Mouse (Mus musculus): ENCODE measurements around the gene Svop. TPM values are rescaled to one million over a fixed set of nuclear protein-coding genes. Genes with fewer than 3 reads are reported as not detected.

Gene Svop
- polyA plus RNA-seq, 1 experiment from 2014 or later = 17.6 TPM

DNA sequence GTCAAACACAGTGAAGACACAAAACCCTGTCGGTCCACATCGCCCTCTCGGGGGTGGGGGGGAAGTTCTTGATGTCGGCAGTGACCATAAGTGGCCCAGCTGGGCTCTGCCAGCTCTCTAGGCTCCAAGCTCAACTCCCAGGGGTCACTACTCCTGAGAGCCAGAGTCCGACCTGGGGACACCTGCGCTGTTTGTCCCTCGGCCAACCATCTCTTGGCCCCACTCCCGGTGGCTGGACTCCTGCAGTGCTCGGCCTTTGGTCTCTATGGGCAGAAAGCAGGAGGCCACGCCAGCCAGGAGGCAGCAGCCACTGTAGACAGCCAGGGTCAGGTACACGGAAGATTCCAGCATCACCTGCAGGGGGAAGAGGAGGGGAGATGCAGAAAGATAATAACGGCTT is 63.3 kb downstream of the Svop start:
- no peaks in the 10 kb centered on the region for H3K27me3 ChIP-seq (ENCODE audit: control insufficient read depth, insufficient read depth, low read length)
- H3K4me2 ChIP-seq (ENCODE audit: low read depth, low read length, severe bottlenecking) = no peak overlapping the region
- H3K9ac ChIP-seq (ENCODE audit: low read length) = no peak overlapping the region
- no peaks in the 10 kb centered on the region for H3K36me3 ChIP-seq (ENCODE audit: control insufficient read depth, insufficient read depth, low read length)
- H3K9me3 ChIP-seq (ENCODE audit: control insufficient read depth, low read length) = no peaks in the 10 kb centered on the region
- H3K4me3 ChIP-seq (ENCODE audit: low read depth, low read length) = no peak overlapping the region
- DNase-seq (ENCODE audit: low spot score) (no peak), ATAC-seq (replicated peaks; ENCODE audit: low FRiP score) (no peak)
- 82% methylated on average over 12 of the region's 12 CpGs for WGBS
- H3K4me1 ChIP-seq (replicated peaks; ENCODE audit: control insufficient read depth, insufficient read depth, low read length) = no peaks in the 10 kb centered on the region
- H3K27ac ChIP-seq (ENCODE audit: low read depth, low read length) = no peak overlapping the region

DNA sequence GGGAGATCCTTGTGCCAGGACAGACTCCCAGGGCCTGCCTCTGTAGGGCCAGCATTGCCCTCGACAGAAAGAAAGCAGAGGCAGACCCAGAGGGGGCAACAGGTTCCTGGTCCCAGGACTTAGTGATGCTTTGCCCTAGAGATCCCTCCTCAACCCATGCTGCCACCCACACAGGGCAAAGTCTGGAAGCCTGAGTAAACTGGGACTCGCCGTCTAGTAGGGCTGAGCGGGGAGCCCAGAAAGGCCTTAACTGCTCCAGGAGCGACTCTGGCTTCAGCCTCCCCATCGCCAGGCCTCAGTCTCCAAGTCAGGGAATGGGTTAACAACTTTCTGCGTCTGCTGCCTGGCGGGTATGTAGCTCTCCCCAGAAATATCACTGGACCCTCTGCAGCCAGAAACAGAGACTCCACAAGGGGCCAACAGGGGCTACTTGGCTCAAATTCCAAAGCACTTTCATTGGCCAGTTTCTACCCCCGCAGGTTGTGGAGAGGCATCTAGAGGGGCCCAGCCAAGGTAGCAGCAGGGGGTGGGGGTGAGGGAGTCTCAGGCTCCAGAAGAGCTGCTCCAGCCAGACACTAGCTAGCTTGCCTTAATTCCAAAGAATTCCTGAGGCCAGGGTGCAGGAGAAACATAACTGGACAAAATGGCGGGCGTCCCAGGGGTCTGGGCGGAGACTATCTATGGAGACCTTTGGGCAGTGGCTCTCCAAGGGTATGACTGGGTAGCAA is 64.0 kb downstream of the Svop start:
- Histone ChIP-seq H3K9me3 (ENCODE audit: control insufficient read depth, low read length) (no peaks in the 10 kb centered on the region), H3K27ac (ENCODE audit: low read depth, low read length) (no peak overlapping the region), H3K27me3 (ENCODE audit: control insufficient read depth, insufficient read depth, low read length) (no peaks in the 10 kb centered on the region), H3K36me3 (ENCODE audit: control insufficient read depth, insufficient read depth, low read length) (no peaks in the 10 kb centered on the region), H3K4me2 (ENCODE audit: low read depth, low read length, severe bottlenecking) (no peak overlapping the region), H3K4me3 (ENCODE audit: low read depth, low read length) (no peak overlapping the region), H3K9ac (ENCODE audit: low read length) (no peak overlapping the region), H3K4me1 (replicated peaks; ENCODE audit: control insufficient read depth, insufficient read depth, low read length) (no peaks in the 10 kb centered on the region)
- DNase-seq (ENCODE audit: low spot score) (no peak), ATAC-seq (replicated peaks; ENCODE audit: low FRiP score) (no peak)
- 87% methylated on average over 12 of the region's 12 CpGs for WGBS

DNA sequence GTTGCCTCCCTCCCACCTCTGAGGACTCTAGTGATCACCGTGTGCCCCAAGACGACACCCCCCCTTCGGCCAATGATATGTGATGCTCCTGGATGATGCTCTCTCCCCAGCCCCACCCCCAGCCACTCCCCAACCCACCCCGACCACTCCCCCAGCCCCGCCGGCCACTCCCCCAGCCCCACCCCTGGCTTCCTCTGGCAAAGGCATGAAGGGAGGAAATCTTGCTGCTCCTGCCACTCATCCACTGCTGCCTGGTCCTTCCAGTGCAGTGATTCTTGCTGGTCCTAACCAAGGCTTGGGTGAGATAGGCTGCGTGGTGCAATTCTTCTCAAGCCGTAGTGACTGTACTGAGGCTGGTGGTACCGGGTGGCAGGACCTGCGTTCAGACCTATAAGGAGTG is 66.5 kb downstream of the Svop start:
- Histone ChIP-seq H3K9me3 (ENCODE audit: control insufficient read depth, low read length) (no peaks in the 10 kb centered on the region), H3K4me3 (ENCODE audit: low read depth, low read length) (no peak overlapping the region), H3K4me1 (replicated peaks; ENCODE audit: control insufficient read depth, insufficient read depth, low read length) (no peaks in the 10 kb centered on the region), H3K27me3 (ENCODE audit: control insufficient read depth, insufficient read depth, low read length) (no peaks in the 10 kb centered on the region), H3K4me2 (ENCODE audit: low read depth, low read length, severe bottlenecking) (no peak overlapping the region), H3K36me3 (ENCODE audit: control insufficient read depth, insufficient read depth, low read length) (no peaks in the 10 kb centered on the region), H3K9ac (ENCODE audit: low read length) (no peak overlapping the region), H3K27ac (ENCODE audit: low read depth, low read length) (no peak overlapping the region)
- DNase-seq (ENCODE audit: low spot score) (peak; percentile 68), ATAC-seq (replicated peaks; ENCODE audit: low FRiP score) (no peak)
- WGBS = 10% methylated on average over 9 of the region's 10 CpGs

DNA sequence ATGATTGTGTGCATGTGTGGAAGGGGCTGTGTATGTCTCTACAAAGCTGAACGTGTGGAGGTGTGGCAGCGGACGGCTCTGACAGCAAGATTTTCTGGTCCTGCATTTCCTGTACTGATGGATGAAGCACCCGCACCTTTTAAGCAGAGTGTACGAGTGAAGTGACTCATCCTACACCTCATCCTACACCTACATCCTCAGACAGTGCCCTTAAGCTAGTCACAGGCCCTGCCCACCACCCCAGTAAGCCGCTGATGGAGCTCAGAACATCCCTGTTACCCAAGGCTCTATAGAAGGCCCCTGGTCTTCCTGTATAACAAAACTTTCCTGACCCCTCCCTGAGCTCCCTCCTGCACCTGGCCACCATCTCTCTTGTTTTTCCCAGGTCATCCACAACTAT is 67.0 kb downstream of the Svop start:
- Histone ChIP-seq H3K9ac (ENCODE audit: low read length) (no peak overlapping the region), H3K4me2 (ENCODE audit: low read depth, low read length, severe bottlenecking) (no peak overlapping the region), H3K4me3 (ENCODE audit: low read depth, low read length) (no peak overlapping the region), H3K4me1 (replicated peaks; ENCODE audit: control insufficient read depth, insufficient read depth, low read length) (no peaks in the 10 kb centered on the region), H3K9me3 (ENCODE audit: control insufficient read depth, low read length) (no peaks in the 10 kb centered on the region), H3K27me3 (ENCODE audit: control insufficient read depth, insufficient read depth, low read length) (no peaks in the 10 kb centered on the region), H3K27ac (ENCODE audit: low read depth, low read length) (no peak overlapping the region), H3K36me3 (ENCODE audit: control insufficient read depth, insufficient read depth, low read length) (no peaks in the 10 kb centered on the region)
- WGBS = 59% methylated on average over 6 of the region's 6 CpGs
- DNase-seq (ENCODE audit: low spot score) = no peak
- ATAC-seq (replicated peaks; ENCODE audit: low FRiP score) = no peak

DNA sequence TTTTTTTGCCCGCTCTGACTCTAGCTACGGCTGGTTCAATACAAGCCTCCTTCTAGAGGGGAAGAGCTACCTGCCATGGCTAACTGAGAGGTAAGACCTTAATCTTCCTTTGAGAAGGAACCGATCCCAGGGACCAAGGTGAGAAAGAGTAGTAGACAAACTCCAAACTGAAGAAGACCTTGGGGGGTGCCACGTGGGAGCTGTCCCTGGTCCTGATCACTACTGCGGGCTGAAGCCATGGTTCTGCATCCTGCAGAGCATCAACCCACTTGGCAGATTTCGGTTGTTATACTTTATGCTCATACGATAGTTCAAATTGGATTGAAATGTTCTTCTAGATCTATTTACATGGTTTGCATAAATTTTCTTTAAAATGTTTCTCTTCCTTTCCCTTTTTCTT is 76.2 kb downstream of the Svop start:
- H3K27me3 ChIP-seq (ENCODE audit: control insufficient read depth, insufficient read depth, low read length) = no peaks in the 10 kb centered on the region
- no peak for ATAC-seq (replicated peaks; ENCODE audit: low FRiP score)
- no peaks in the 10 kb centered on the region for H3K4me1 ChIP-seq (replicated peaks; ENCODE audit: control insufficient read depth, insufficient read depth, low read length)
- H3K4me3 ChIP-seq (ENCODE audit: low read depth, low read length) = no peak overlapping the region
- DNase-seq (ENCODE audit: low spot score) = no peak
- 67% methylated on average over 7 of the region's 7 CpGs for WGBS
- H3K27ac ChIP-seq (ENCODE audit: low read depth, low read length) = no peak overlapping the region
- no peaks in the 10 kb centered on the region for H3K36me3 ChIP-seq (ENCODE audit: control insufficient read depth, insufficient read depth, low read length)
- H3K4me2 ChIP-seq (ENCODE audit: low read depth, low read length, severe bottlenecking) = no peak overlapping the region
- H3K9ac ChIP-seq (ENCODE audit: low read length) = no peak overlapping the region
- no peaks in the 10 kb centered on the region for H3K9me3 ChIP-seq (ENCODE audit: control insufficient read depth, low read length)

DNA sequence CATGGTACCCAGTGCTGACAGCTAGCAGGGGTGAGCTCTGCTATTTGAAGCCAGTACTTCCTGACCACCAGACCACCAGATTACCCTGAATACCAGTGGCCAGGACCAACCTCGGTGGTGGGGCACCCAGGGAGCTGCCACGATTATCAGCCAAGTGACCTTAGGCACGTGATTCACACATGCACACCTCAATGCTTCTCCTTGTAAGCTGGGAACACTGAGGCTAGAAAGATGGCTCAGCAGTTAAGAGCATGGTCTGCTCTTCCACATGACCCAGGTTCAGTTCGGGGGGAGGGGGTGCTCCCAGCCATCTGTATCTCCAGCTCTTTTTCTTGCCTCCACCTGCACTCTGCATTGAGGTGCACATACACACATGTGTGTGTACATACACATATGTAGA is 82.3 kb downstream of the Svop start:
- 73% methylated on average over 4 of the region's 4 CpGs for WGBS

DNA sequence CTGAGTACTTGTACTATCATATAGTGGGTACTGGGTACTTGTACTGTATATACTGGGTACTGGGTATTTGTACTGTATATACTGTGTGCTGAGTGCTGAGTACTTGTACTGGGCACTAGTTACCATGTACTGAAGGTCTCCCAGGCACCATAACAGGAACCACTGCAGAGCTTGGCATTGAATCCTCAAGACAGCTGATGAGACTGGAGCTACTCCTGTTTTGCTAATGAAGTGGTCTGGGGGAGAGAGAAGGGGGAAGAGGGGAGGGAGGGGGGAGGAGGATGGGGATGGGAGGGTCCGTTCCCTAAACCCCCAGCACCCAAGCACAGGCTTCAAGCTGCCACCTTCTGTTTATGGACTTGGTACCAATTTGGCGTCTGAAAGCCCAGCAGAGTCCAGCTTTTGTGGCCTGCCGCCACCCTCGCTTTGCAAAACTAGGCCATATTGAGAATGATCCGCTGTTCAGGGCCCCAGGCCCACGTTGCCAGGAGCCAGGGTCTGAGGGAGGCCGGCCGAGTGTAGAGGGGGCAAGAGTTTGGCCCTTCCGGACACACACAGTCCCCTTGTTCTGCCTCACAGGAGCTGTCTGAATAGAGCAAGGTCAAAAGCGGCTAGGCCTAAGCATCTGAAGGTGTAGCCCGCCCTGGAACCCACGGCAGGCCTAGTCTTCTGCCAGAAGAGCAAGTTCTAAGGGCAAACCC is 83.5 kb downstream of the Svop start:
- DNase-seq (ENCODE audit: low spot score) = no peak
- no peak overlapping the region for H3K9ac ChIP-seq (ENCODE audit: low read length)
- H3K4me3 ChIP-seq (ENCODE audit: low read depth, low read length) = no peak overlapping the region
- H3K4me2 ChIP-seq (ENCODE audit: low read depth, low read length, severe bottlenecking) = no peak overlapping the region
- no peaks in the 10 kb centered on the region for H3K27me3 ChIP-seq (ENCODE audit: control insufficient read depth, insufficient read depth, low read length)
- H3K36me3 ChIP-seq (ENCODE audit: control insufficient read depth, insufficient read depth, low read length) = no peaks in the 10 kb centered on the region
- H3K27ac ChIP-seq (ENCODE audit: low read depth, low read length) = no peak overlapping the region
- WGBS = 83% methylated on average over 12 of the region's 12 CpGs
- no peaks in the 10 kb centered on the region for H3K9me3 ChIP-seq (ENCODE audit: control insufficient read depth, low read length)
- no peaks in the 10 kb centered on the region for H3K4me1 ChIP-seq (replicated peaks; ENCODE audit: control insufficient read depth, insufficient read depth, low read length)
- no peak for ATAC-seq (replicated peaks; ENCODE audit: low FRiP score)

More for the DNA sequence above, 82.3 kb downstream of the Svop start:
- Histone ChIP-seq H3K36me3 (ENCODE audit: control insufficient read depth, insufficient read depth, low read length) (no peaks in the 10 kb centered on the region), H3K27ac (ENCODE audit: low read depth, low read length) (no peak overlapping the region), H3K4me2 (ENCODE audit: low read depth, low read length, severe bottlenecking) (no peak overlapping the region), H3K4me3 (ENCODE audit: low read depth, low read length) (no peak overlapping the region), H3K27me3 (ENCODE audit: control insufficient read depth, insufficient read depth, low read length) (no peaks in the 10 kb centered on the region), H3K9me3 (ENCODE audit: control insufficient read depth, low read length) (no peaks in the 10 kb centered on the region), H3K9ac (ENCODE audit: low read length) (no peak overlapping the region), H3K4me1 (replicated peaks; ENCODE audit: control insufficient read depth, insufficient read depth, low read length) (no peaks in the 10 kb centered on the region)
- DNase-seq (ENCODE audit: low spot score) = no peak
- no peak for ATAC-seq (replicated peaks; ENCODE audit: low FRiP score)

DNA sequence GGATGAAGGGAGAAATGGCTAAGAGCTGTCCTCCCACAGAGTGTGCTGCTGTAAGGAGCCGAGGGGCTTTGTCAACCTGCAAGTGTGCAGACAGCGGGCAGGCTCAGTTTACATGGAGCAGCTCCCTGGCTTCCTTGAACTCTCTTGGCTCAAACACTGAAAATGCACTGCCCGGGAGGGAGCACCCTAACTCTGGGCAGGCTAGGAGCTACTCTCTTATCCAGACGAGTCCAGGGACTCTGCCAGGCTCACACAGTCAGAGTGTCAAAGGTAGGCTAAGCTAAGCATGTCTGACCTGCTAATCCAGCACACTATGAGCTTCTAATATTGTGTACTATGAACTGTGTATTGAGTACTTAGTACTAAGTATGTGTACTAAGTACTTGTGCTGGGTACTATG is 84.4 kb downstream of the Svop start:
- Histone ChIP-seq H3K4me2 (ENCODE audit: low read depth, low read length, severe bottlenecking) (no peak overlapping the region), H3K4me1 (replicated peaks; ENCODE audit: control insufficient read depth, insufficient read depth, low read length) (no peaks in the 10 kb centered on the region), H3K9me3 (ENCODE audit: control insufficient read depth, low read length) (no peaks in the 10 kb centered on the region), H3K4me3 (ENCODE audit: low read depth, low read length) (no peak overlapping the region), H3K27ac (ENCODE audit: low read depth, low read length) (no peak overlapping the region), H3K27me3 (ENCODE audit: control insufficient read depth, insufficient read depth, low read length) (no peaks in the 10 kb centered on the region), H3K9ac (ENCODE audit: low read length) (no peak overlapping the region), H3K36me3 (ENCODE audit: control insufficient read depth, insufficient read depth, low read length) (no peaks in the 10 kb centered on the region)
- DNase-seq (ENCODE audit: low spot score) = no peak
- 77% methylated on average over 4 of the region's 4 CpGs for WGBS
- no peak for ATAC-seq (replicated peaks; ENCODE audit: low FRiP score)

DNA sequence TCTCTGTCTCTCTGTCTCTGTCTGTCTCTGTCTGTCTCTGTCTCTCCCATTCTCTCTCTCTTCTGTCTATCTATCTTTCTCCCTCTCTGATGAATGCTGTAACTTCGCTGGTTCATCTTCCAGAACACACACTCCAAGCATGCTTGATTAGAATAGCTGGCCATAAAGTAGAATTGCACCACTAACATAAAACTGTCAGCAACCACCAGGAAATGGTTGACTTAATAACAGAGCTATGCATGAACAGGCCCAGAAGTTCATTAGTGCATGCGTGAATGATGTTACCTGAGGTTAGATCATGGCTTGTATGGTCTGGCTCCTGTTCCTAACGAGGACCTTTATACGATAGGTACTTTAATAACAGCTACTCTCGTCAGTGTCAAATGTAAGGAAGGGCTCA is 86.3 kb downstream of the Svop start:
- no peak overlapping the region for H3K9ac ChIP-seq (ENCODE audit: low read length)
- no peak overlapping the region for H3K4me2 ChIP-seq (ENCODE audit: low read depth, low read length, severe bottlenecking)
- H3K9me3 ChIP-seq (ENCODE audit: control insufficient read depth, low read length) = no peaks in the 10 kb centered on the region; the same call in 1 of the 2 replicates
- H3K4me3 ChIP-seq (ENCODE audit: low read depth, low read length) = no peak overlapping the region
- ATAC-seq (replicated peaks; ENCODE audit: low FRiP score) = no peak
- H3K36me3 ChIP-seq (ENCODE audit: control insufficient read depth, insufficient read depth, low read length) = no peaks in the 10 kb centered on the region
- 81% methylated on average over 5 of the region's 5 CpGs for WGBS
- H3K27me3 ChIP-seq (ENCODE audit: control insufficient read depth, insufficient read depth, low read length) = no peaks in the 10 kb centered on the region
- no peaks in the 10 kb centered on the region for H3K4me1 ChIP-seq (replicated peaks; ENCODE audit: control insufficient read depth, insufficient read depth, low read length)
- no peak for DNase-seq (ENCODE audit: low spot score)
- no peak overlapping the region for H3K27ac ChIP-seq (ENCODE audit: low read depth, low read length)
